Mouse (Mus musculus): ENCODE measurements around the gene Cd7. TPM values are rescaled to one million over a fixed set of nuclear protein-coding genes. Genes with fewer than 3 reads are reported as not detected.

Gene Cd7
- 0.18 TPM in 1 of 2 replicates, not detected in the other for polyA plus RNA-seq (2015; fragmentation: Nextera tagmentation; extraction: Ambion mirVana)

DNA sequence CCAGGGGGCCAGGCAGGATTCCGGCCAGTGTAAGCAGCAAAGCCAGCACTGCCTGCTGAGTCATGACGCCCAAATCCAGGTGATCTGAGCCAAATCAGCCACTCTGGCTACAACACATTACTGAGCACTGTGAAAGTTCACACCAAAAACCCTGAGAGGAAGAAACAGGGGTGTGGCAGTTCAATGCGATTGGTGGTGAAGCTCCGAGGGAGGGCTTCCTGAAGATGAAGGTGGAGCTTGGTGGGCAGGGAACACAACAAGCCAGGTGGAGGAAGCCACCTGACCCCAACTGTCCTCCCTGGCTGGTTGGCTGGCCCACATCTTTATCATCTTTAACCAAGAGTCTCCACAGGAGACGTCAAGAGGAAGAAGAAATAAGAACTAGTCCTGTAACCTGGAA lies at the start of gene Cd7:
Gene Cd7, minus strand, starts transcription at position 117 of the 400 bp plus-strand sequence.

GRCm38 (mm10) chr11:121081120-121081519 lies 41.9 kb upstream of the Cd7 start, which contains the start of gene Sectm1a:
TSS of gene Sectm1a (minus strand) at chr11:121081220.

GRCm38 (mm10) chr11:121063379-121063778 lies 24.2 kb upstream of the Cd7 start, which contains the start of gene Sectm1b:
TSS of gene Sectm1b (minus strand) at chr11:121063569.

GRCm38 (mm10) chr11:120990951-120991526 lies 48.2 kb downstream of the Cd7 start, which contains the start of gene Csnk1d:
TSS of gene Csnk1d (minus strand) at chr11:120991330.

Other genes with a start within 250 kb of the Cd7 start
- gene Dus1l, start 243.0 kb downstream of the Cd7 start, polyA plus RNA-seq (2015; fragmentation: Nextera tagmentation; extraction: Ambion mirVana): 34.8 and 41.7 TPM in 2 replicates
- 47.3 and 79.1 TPM in 2 replicates for gene Fasn, start 214.9 kb downstream of the Cd7 start, polyA plus RNA-seq (2015; fragmentation: Nextera tagmentation; extraction: Ambion mirVana)
- gene Ccdc57, start 106.5 kb downstream of the Cd7 start, polyA plus RNA-seq (2015; fragmentation: Nextera tagmentation; extraction: Ambion mirVana): 4.0 and 4.1 TPM in 2 replicates
- gene Slc16a3, start 90.9 kb downstream of the Cd7 start, polyA plus RNA-seq (2015; fragmentation: Nextera tagmentation; extraction: Ambion mirVana): 3.7 and 4.1 TPM in 2 replicates
- gene Csnk1d, start 48.1 kb downstream of the Cd7 start, polyA plus RNA-seq (2015; fragmentation: Nextera tagmentation; extraction: Ambion mirVana): 87.4 and 94.5 TPM in 2 replicates
- not detected in 2 replicates for gene Sectm1b, start 24.2 kb upstream of the Cd7 start, polyA plus RNA-seq (2015; fragmentation: Nextera tagmentation; extraction: Ambion mirVana)
- gene Sectm1a, start 41.8 kb upstream of the Cd7 start, polyA plus RNA-seq (2015; fragmentation: Nextera tagmentation; extraction: Ambion mirVana): 0.26 and 0.50 TPM in 2 replicates
- not detected in 2 replicates for gene Tex19.2, start 79.3 kb upstream of the Cd7 start, polyA plus RNA-seq (2015; fragmentation: Nextera tagmentation; extraction: Ambion mirVana)
- gene Tex19.1, start 106.7 kb upstream of the Cd7 start, polyA plus RNA-seq (2015; fragmentation: Nextera tagmentation; extraction: Ambion mirVana): 0.09 TPM in 1 of 2 replicates, not detected in the other
- 0.72 and 0.88 TPM in 2 replicates for gene Uts2r, start 120.9 kb upstream of the Cd7 start, polyA plus RNA-seq (2015; fragmentation: Nextera tagmentation; extraction: Ambion mirVana)
- gene Hexdc, start 165.0 kb upstream of the Cd7 start, polyA plus RNA-seq (2015; fragmentation: Nextera tagmentation; extraction: Ambion mirVana): 35.7 and 46.1 TPM in 2 replicates
- gene Ogfod3, start 165.3 kb upstream of the Cd7 start, polyA plus RNA-seq (2015; fragmentation: Nextera tagmentation; extraction: Ambion mirVana): 36.1 and 39.1 TPM in 2 replicates
- 24.0 and 25.7 TPM in 2 replicates for gene Cybc1, start 189.9 kb upstream of the Cd7 start, polyA plus RNA-seq (2015; fragmentation: Nextera tagmentation; extraction: Ambion mirVana)
- gene Narf, start 197.8 kb upstream of the Cd7 start, polyA plus RNA-seq (2015; fragmentation: Nextera tagmentation; extraction: Ambion mirVana): 34.3 and 34.8 TPM in 2 replicates
- gene Foxk2, start 220.6 kb upstream of the Cd7 start, polyA plus RNA-seq (2015; fragmentation: Nextera tagmentation; extraction: Ambion mirVana): 17.5 and 23.6 TPM in 2 replicates